Mouse (Mus musculus): ENCODE results near the gene Cox7a2l. TPM values are rescaled to one million over a fixed set of nuclear protein-coding genes. Genes with fewer than 3 reads are reported as not detected.
A peak's percentile ranks its signal among the peaks of the same experiment; 100 is the strongest.

The Cox7a2l gene
- total and polyA plus RNA-seq, 3 experiments: 227 to 329 (median 278) TPM

DNA sequence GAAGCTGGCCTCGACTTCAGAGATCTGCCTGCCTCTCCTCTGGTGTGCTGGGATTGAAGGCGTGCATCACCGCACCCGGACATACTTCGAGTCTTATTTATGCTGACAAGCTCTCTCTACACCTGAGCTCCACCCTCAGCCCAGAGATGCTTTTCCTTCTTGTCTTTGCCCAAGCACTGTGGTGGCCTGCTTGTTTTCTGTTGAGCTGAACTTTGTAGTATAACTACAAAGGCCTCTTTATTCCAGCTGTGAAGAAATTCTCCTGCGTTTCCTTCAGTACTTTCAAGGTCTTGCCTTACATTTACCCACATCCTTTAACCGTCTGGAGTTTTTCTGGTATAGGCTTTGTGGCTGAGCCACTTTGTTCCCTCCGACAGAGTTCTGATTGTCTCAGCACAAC is 42.0 kb upstream of the Cox7a2l start:
- Histone ChIP-seq H3K4me3 (no peak overlapping the region), H3K36me3 (ENCODE audit: control insufficient read depth, insufficient read depth, low read length) (no peaks in the 10 kb centered on the region), H3K27me3 (ENCODE audit: control insufficient read depth, insufficient read depth, low read length) (no peaks in the 10 kb centered on the region), H3K27ac (no peak overlapping the region), H3K79me2 (replicated peaks; ENCODE audit: control insufficient read depth, insufficient read depth, low read length) (no peaks in the 10 kb centered on the region), H3K9ac (ENCODE audit: low read depth, low read length) (no peak overlapping the region), H3K4me1 (ENCODE audit: control insufficient read depth, insufficient read depth, low read length) (peaks cover 1% of the 10 kb centered on the region; the same call in 1 of the 2 replicates)
- 83% methylated on average over 8 of the region's 8 CpGs for WGBS
- intact Hi-C loops (cut with DNase I): no loop called here
- no peak for DNase-seq
- TF ChIP-seq CTCF (IDR thresholded peaks at IDR 0.05): no peak
- TF ChIP-seq POLR2A (IDR thresholded peaks at IDR 0.05; ENCODE audit: insufficient read depth, low read depth, low read length): no peak
- TF ChIP-seq EP300 (IDR thresholded peaks at IDR 0.05; ENCODE audit: insufficient read depth, low read depth, low read length): no peak

DNA sequence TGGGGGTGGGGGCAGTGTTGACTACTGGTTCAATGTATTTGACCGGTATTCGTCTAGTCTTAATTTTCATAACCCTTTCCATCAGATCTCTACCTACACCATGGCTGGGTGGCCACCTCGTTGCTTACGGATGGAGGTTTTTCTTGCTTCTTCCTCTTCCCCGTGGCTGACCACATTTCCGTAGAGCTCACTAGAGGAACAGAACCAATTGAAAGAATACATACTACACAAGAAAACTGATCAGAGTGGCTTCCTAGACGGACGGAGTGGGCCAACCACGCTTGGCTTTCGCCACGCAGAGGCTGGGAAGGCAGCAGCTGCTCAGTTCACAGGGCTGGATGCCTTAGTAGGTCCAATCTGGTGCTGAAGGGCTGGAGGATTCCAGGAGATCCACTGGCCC is 38.7 kb upstream of the Cox7a2l start:
- no peaks in the 10 kb centered on the region for H3K79me2 ChIP-seq (replicated peaks; ENCODE audit: control insufficient read depth, insufficient read depth, low read length)
- intact Hi-C loops (cut with DNase I): no loop called here
- H3K4me3 ChIP-seq: no peak overlapping the region
- WGBS: 91% methylated on average over 11 of the region's 11 CpGs
- no peak for DNase-seq
- TF ChIP-seq CTCF (IDR thresholded peaks at IDR 0.05): no peak
- no peak for TF ChIP-seq EP300 (IDR thresholded peaks at IDR 0.05; ENCODE audit: insufficient read depth, low read depth, low read length)
- TF ChIP-seq POLR2A (IDR thresholded peaks at IDR 0.05; ENCODE audit: insufficient read depth, low read depth, low read length): no peak
- H3K36me3 ChIP-seq (ENCODE audit: control insufficient read depth, insufficient read depth, low read length): no peaks in the 10 kb centered on the region
- no peaks in the 10 kb centered on the region for H3K27me3 ChIP-seq (ENCODE audit: control insufficient read depth, insufficient read depth, low read length)
- H3K4me1 ChIP-seq (ENCODE audit: control insufficient read depth, insufficient read depth, low read length): no peaks in the 10 kb centered on the region
- no peak overlapping the region for H3K9ac ChIP-seq (ENCODE audit: low read depth, low read length)
- H3K27ac ChIP-seq: no peak overlapping the region

DNA sequence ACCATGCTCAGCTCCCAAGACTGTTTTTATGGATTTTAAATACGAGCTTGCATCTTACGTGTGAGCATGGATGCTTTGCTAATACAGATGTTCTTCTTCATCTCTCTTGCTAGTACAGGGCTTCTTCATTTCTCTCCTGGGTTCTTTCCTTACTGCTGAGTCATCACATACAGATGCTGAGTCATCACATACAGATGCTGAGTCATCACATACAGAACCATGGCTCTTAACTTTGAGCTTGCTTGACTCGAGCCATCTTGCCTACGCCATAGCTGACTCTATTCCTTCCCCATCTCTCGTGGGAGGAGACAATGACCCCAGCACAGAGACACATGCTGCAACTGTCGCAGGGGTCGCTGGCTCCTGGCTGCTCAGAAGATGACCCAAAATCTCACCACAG is 37.9 kb upstream of the Cox7a2l start:
- Histone ChIP-seq H3K27ac (no peak overlapping the region), H3K79me2 (replicated peaks; ENCODE audit: control insufficient read depth, insufficient read depth, low read length) (no peaks in the 10 kb centered on the region), H3K27me3 (ENCODE audit: control insufficient read depth, insufficient read depth, low read length) (no peaks in the 10 kb centered on the region), H3K36me3 (ENCODE audit: control insufficient read depth, insufficient read depth, low read length) (no peaks in the 10 kb centered on the region), H3K9ac (ENCODE audit: low read depth, low read length) (no peak overlapping the region), H3K4me3 (no peak overlapping the region), H3K4me1 (ENCODE audit: control insufficient read depth, insufficient read depth, low read length) (no peaks in the 10 kb centered on the region)
- TF ChIP-seq EP300 (IDR thresholded peaks at IDR 0.05; ENCODE audit: insufficient read depth, low read depth, low read length) (no peak), CTCF (IDR thresholded peaks at IDR 0.05) (no peak), POLR2A (IDR thresholded peaks at IDR 0.05; ENCODE audit: insufficient read depth, low read depth, low read length) (no peak)
- 85% methylated on average over 7 of the region's 7 CpGs for WGBS
- no peak for DNase-seq
- intact Hi-C loops (cut with DNase I): no loop called here

DNA sequence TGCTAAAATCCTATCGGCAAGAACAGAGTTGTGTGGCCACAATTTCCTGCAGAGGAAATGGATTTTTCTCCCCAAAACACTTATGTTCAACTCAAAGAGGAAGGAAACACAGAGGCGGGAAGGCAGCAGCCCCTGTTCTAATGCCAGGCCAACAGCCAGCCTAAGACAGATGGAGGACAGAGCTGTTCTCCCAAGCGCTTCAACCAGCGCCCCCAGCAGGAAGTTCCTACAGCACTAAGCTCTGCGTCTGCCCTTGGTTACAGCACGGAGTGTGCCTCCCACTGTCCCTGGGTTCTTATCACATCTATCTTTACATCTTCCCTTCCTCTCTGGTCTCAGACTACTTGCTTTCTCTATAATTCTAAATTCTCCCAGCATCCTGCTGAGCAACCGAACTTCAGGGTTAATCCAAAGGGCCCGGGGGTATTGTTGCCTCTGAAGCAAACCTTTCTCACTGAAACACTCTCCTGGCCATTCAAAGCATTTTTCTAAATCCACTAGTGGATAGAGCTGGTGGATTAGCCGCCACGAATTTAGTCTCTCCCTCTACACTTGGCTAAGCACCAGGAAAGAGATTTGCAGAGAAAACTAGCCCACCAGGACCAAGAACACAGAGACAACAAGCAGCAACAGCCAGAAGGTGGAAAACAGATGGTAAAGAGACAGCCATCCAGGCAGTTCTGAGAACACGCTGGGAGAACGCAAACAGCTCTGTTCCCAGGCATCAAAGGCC is 31.5 kb upstream of the Cox7a2l start:
- intact Hi-C loops (cut with DNase I): no loop called here
- no peak overlapping the region for H3K4me3 ChIP-seq
- no peaks in the 10 kb centered on the region for H3K36me3 ChIP-seq (ENCODE audit: control insufficient read depth, insufficient read depth, low read length)
- 34% methylated on average over 12 of the region's 12 CpGs for WGBS
- TF ChIP-seq CTCF (IDR thresholded peaks at IDR 0.05) (peak; percentile 30), POLR2A (IDR thresholded peaks at IDR 0.05; ENCODE audit: insufficient read depth, low read depth, low read length) (no peak)
- H3K27me3 ChIP-seq (ENCODE audit: control insufficient read depth, insufficient read depth, low read length): no peaks in the 10 kb centered on the region
- no peaks in the 10 kb centered on the region for H3K79me2 ChIP-seq (replicated peaks; ENCODE audit: control insufficient read depth, insufficient read depth, low read length)
- no peaks in the 10 kb centered on the region for H3K4me1 ChIP-seq (ENCODE audit: control insufficient read depth, insufficient read depth, low read length)
- no peak overlapping the region for H3K9ac ChIP-seq (ENCODE audit: low read depth, low read length)
- DNase-seq: no peak
- no peak overlapping the region for H3K27ac ChIP-seq

DNA sequence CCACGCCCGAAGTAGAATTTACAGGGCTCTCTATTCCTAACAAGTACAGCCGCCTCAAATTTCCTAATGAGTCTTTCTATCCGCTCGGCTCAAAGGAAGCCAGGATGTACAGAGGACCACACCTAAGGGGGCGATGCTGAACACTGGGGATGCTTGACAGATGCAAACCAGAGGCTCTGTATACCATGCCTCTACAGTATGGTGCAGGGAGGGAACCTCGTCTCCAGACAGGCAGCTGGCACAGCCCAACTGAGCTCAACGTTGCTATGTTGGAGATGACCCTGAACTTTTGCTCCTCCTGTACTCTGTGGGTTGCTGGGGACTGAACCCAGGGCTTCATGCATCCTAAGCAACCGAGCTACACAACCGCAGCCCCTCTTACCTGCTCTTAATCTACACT is 30.0 kb upstream of the Cox7a2l start:
- TF ChIP-seq POLR2A (IDR thresholded peaks at IDR 0.05; ENCODE audit: insufficient read depth, low read depth, low read length) (no peak), CTCF (IDR thresholded peaks at IDR 0.05) (no peak), EP300 (IDR thresholded peaks at IDR 0.05; ENCODE audit: insufficient read depth, low read depth, low read length) (no peak)
- H3K79me2 ChIP-seq (replicated peaks; ENCODE audit: control insufficient read depth, insufficient read depth, low read length): no peaks in the 10 kb centered on the region
- 83% methylated on average over 10 of the region's 10 CpGs for WGBS

More for the DNA sequence above, 30.0 kb upstream of the Cox7a2l start:
- Histone ChIP-seq H3K4me3 (no peak overlapping the region), H3K36me3 (ENCODE audit: control insufficient read depth, insufficient read depth, low read length) (no peaks in the 10 kb centered on the region), H3K4me1 (ENCODE audit: control insufficient read depth, insufficient read depth, low read length) (no peaks in the 10 kb centered on the region), H3K27ac (no peak overlapping the region), H3K9ac (ENCODE audit: low read depth, low read length) (no peak overlapping the region), H3K27me3 (ENCODE audit: control insufficient read depth, insufficient read depth, low read length) (no peaks in the 10 kb centered on the region)
- intact Hi-C loops (cut with DNase I): no loop called here
- DNase-seq: no peak

Measured in heart, adult 2 months (tissue).